Mouse (Mus musculus) ES-E14 (cell line): ENCODE results near the gene Cers2. TPM values are rescaled to one million over a fixed set of nuclear protein-coding genes. Genes with fewer than 3 reads are reported as not detected.

Source experiments
- DNase-seq: peaks from one replicate; pipeline ENCODE4 v3.0.0-alpha.2; 2013; ENCODE audit warnings: low read depth, low spot score
- H3K27ac ChIP-seq: 2 replicates; pipeline ENCODE4 v1.5.1; 2012; ENCODE audit warnings: low read depth, mild to moderate bottlenecking, low read length, moderate library complexity, mixed read lengths; ENCODE audit not compliant: poor library complexity, insufficient read depth, severe bottlenecking
- H3K36me3 ChIP-seq: 2 replicates; pipeline ENCODE4 v1.6.1; 2012; ENCODE audit warnings: mild to moderate bottlenecking, low read length, moderate library complexity, mixed read lengths; ENCODE audit not compliant: control insufficient read depth, poor library complexity, insufficient read depth, severe bottlenecking
- H3K4me1 ChIP-seq, 2 experiments: fragments of 150-350 bp in 1 of 2; sonication (generic) in 1 of 2; 2 replicates each; pipeline ENCODE4 v1.6.1; 2012; ENCODE audit warnings: low read length in 2 of 2, mild to moderate bottlenecking in 1 of 2, mixed read lengths in 1 of 2; ENCODE audit not compliant: control insufficient read depth in 2 of 2, insufficient read depth in 2 of 2, poor library complexity in 1 of 2
- H3K4me3 ChIP-seq, 2 experiments: fragments of 150-350 bp in 1 of 2; sonication (generic) in 1 of 2; 2 replicates each; pipeline ENCODE4 v1.5.1; 2012; ENCODE audit warnings: low read length in 2 of 2, low read depth in 1 of 2, mild to moderate bottlenecking in 1 of 2, mixed read lengths in 1 of 2; ENCODE audit not compliant: insufficient read depth in 1 of 2, poor library complexity in 1 of 2, severe bottlenecking in 1 of 2
- H3K9ac ChIP-seq: 2 replicates; pipeline ENCODE4 v1.6.1; 2012; ENCODE audit warnings: low read depth, mild to moderate bottlenecking, low read length, mixed read lengths; ENCODE audit not compliant: poor library complexity, insufficient read depth, severe bottlenecking
- H3K9me3 ChIP-seq: fragments of 150-350 bp; sonication (generic); 2 replicates; pipeline ENCODE4 v1.6.1; 2012; ENCODE audit warnings: low read depth, mild to moderate bottlenecking, low read length; ENCODE audit not compliant: control insufficient read depth, insufficient read depth
- CHD2 ChIP-seq: IDR thresholded peaks from 2 replicates; pipeline ENCODE4 v1.6.1; 2014; ENCODE audit warnings: mild to moderate bottlenecking, low read depth, low read length, inconsistent platforms
- HCFC1 ChIP-seq: IDR thresholded peaks from 2 replicates; pipeline ENCODE4 v1.6.1; 2012; ENCODE audit warnings: low read length, inconsistent platforms, borderline replicate concordance; ENCODE audit not compliant: insufficient read depth
- MAFK ChIP-seq: IDR thresholded peaks from 2 replicates; pipeline ENCODE4 v1.6.1; 2014; ENCODE audit warnings: mild to moderate bottlenecking, low read depth, low read length, inconsistent platforms; ENCODE audit not compliant: insufficient read depth
- ZC3H11A ChIP-seq: IDR thresholded peaks from 2 replicates; pipeline ENCODE4 v1.6.1; 2012; ENCODE audit warnings: low read depth, mild to moderate bottlenecking, inconsistent platforms, low read length, borderline replicate concordance
- ZNF384 ChIP-seq: IDR thresholded peaks from 2 replicates; pipeline ENCODE4 v1.6.1; 2012; ENCODE audit warnings: low read depth, low read length, inconsistent platforms
- in situ Hi-C, 2 experiments: fragments of 600-800 bp; cut with MboI; formaldehyde crosslinking; loops; one replicate each; pipeline ENCODE4 v1.15.1; 2025; ENCODE audit warnings: low sequenced_read_pairs in 2 of 2, inconsistent platforms in 1 of 2; ENCODE audit not compliant: unreplicated experiment in 2 of 2
- total RNA-seq: library from RNA; depleted of rRNA; stranded (reverse); fragments of 300-350 nt; gene quantifications from 2 replicates; pipeline ENCODE4 v1.2.3, GENCODE M21; 2012

The Cers2 gene
- total RNA-seq, 1 experiment = 87.6 TPM

GRCm38 (mm10) chr3:95292899-95293298, 21.7 kb upstream of the Cers2 start:
- Histone ChIP-seq H3K4me1 (peaks cover 2 to 40% of the 10 kb centered on the region in 2 experiments; a peak in 2 of 4 replicates), H3K9ac (no peak overlapping the region), H3K4me3 (no peak overlapping the region), H3K36me3 (peaks cover 41% of the 10 kb centered on the region), H3K9me3 (no peaks in the 10 kb centered on the region), H3K27ac (no peak overlapping the region)
- TF ChIP-seq HCFC1 (no peak), CHD2 (no peak), ZC3H11A (no peak), MAFK (no peak), ZNF384 (no peak)
- in situ Hi-C loops = no loop called here
- no peak for DNase-seq

- in situ Hi-C loops = no loop called here
- H3K9me3 ChIP-seq = no peaks in the 10 kb centered on the region
- H3K4me3 ChIP-seq = no peak overlapping the region
- H3K9ac ChIP-seq = peak overlapping the region; percentile 41; the same call in 1 of the 2 replicates
- peak overlapping the region; percentile 12; the same call in 1 of the 2 replicates for H3K27ac ChIP-seq
- peaks cover 36% of the 10 kb centered on the region for H3K36me3 ChIP-seq
- no peak for DNase-seq
- TF ChIP-seq CHD2 (no peak), ZNF384 (no peak), MAFK (no peak), ZC3H11A (no peak), HCFC1 (no peak)
- peaks cover 2 to 40% of the 10 kb centered on the region in 2 experiments; a peak in 2 of 4 replicates for H3K4me1 ChIP-seq
These were observed 21.1 kb upstream of the Cers2 start for GRCm38 (mm10) chr3:95293537-95293936.

- Histone ChIP-seq H3K9me3 (no peaks in the 10 kb centered on the region), H3K4me3 (no peak overlapping the region), H3K27ac (peak overlapping the region; percentile 10; the same call in 1 of the 2 replicates), H3K4me1 (peaks cover 2 to 40% of the 10 kb centered on the region in 2 experiments; a peak in 2 of 4 replicates), H3K36me3 (peaks cover 32% of the 10 kb centered on the region), H3K9ac (no peak overlapping the region)
- TF ChIP-seq CHD2 = no peak
- DNase-seq = no peak
- in situ Hi-C loops = no loop called here
These were observed 20.3 kb upstream of the Cers2 start for GRCm38 (mm10) chr3:95294316-95294715.

- no peak overlapping the region for H3K9ac ChIP-seq
- peaks cover 31% of the 10 kb centered on the region for H3K36me3 ChIP-seq
- TF ChIP-seq HCFC1 (no peak), ZNF384 (no peak), MAFK (no peak), ZC3H11A (no peak), CHD2 (no peak)
- in situ Hi-C loops = no loop called here
- H3K27ac ChIP-seq = peak overlapping the region; percentile 10; the same call in 1 of the 2 replicates
- no peak for DNase-seq
- H3K4me1 ChIP-seq = peaks cover 2 to 37% of the 10 kb centered on the region in 2 experiments; a peak in 2 of 4 replicates
- H3K4me3 ChIP-seq = no peak overlapping the region
- no peaks in the 10 kb centered on the region for H3K9me3 ChIP-seq
These were observed 19.9 kb upstream of the Cers2 start for GRCm38 (mm10) chr3:95294718-95295117.
